ENCODE assay signal across 8 mouse cellular contexts in the genomic region with DNA sequence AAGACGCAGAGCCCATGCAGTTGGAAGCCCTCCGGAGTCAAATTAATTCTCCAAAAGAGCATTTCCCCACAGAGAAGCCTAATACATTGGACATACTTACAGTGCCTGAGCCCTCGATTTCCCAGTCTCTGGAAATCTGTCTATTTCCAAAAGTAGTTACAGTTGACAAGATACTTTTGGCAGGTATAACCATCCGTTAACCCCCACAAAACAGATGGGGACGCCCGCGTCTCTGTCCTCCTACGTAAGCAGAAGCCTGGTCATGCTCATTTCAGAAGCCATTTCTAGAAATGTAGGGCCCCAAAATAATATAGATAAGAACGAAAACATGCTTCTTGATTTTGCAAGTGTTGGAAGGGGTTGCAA. TPM values are rescaled to one million over a fixed set of nuclear protein-coding genes. Genes with fewer than 3 reads are reported as not detected.
DNase-seq lines count a peak whose midpoint lies in the region; ATAC-seq and TF ChIP-seq lines count a peak whose summit lies in the region.

No protein-coding gene starts in this region.

- no peak for ATAC-seq in embryonic facial prominence, embryonic 13.5 days (ENCODE audit: insufficient number of reproducible peaks, insufficient read depth, low FRiP score, low TSS enrichment, low read depth)
- ATAC-seq in intestine, postnatal 0 days: no peak
- ATAC-seq in midbrain, embryonic 12.5 days (ENCODE audit: low FRiP score, low read depth): no peak

- H3K9ac ChIP-seq in embryonic facial prominence, embryonic 13.5 days: peak overlapping the region; percentile 78
- H3K9ac ChIP-seq in intestine, postnatal 0 days (ENCODE audit: low read depth, low read length): peak overlapping the region; percentile 51; the same call in 1 of the 2 replicates
- H3K9ac ChIP-seq in midbrain, embryonic 12.5 days (replicated peaks): peak overlapping the region; percentile 69

- TF ChIP-seq CTCF in intestine, postnatal 0 days (IDR thresholded peaks at IDR 0.05; ENCODE audit: low read depth): no peak

- 40% methylated on average over 9 of the region's 9 CpGs for WGBS in embryonic facial prominence, embryonic 13.5 days
- WGBS in intestine, postnatal 0 days: 33% methylated on average over 9 of the region's 9 CpGs
- 34% methylated on average over 9 of the region's 9 CpGs for WGBS in midbrain, embryonic 12.5 days

- H3K4me1 ChIP-seq in embryonic facial prominence, embryonic 13.5 days: peaks cover 18% of the 10 kb centered on the region
- H3K4me1 ChIP-seq in intestine, postnatal 0 days (replicated peaks; ENCODE audit: control insufficient read depth, insufficient read depth, low read length): no peaks in the 10 kb centered on the region; the same call in 1 of the 2 replicates
- H3K4me1 ChIP-seq in midbrain, embryonic 12.5 days: peaks cover 18% of the 10 kb centered on the region

- no peak overlapping the region for H3K27ac ChIP-seq in embryonic facial prominence, embryonic 13.5 days
- H3K27ac ChIP-seq in intestine, postnatal 0 days (ENCODE audit: low read depth, low read length): no peak overlapping the region
- H3K27ac ChIP-seq in midbrain, embryonic 12.5 days (replicated peaks): no peak overlapping the region

- peak overlapping the region; percentile 86 for H3K4me2 ChIP-seq in embryonic facial prominence, embryonic 13.5 days
- peak overlapping the region; percentile 85 for H3K4me2 ChIP-seq in intestine, postnatal 0 days (replicated peaks; ENCODE audit: low read depth)
- peak overlapping the region; percentile 79 for H3K4me2 ChIP-seq in midbrain, embryonic 12.5 days (replicated peaks)

- peaks cover 24% of the 10 kb centered on the region for H3K36me3 ChIP-seq in embryonic facial prominence, embryonic 13.5 days
- peaks cover 16% of the 10 kb centered on the region for H3K36me3 ChIP-seq in intestine, postnatal 0 days (ENCODE audit: control insufficient read depth, insufficient read depth)
- peaks cover 25% of the 10 kb centered on the region for H3K36me3 ChIP-seq in midbrain, embryonic 12.5 days

- no peaks in the 10 kb centered on the region for H3K27me3 ChIP-seq in embryonic facial prominence, embryonic 13.5 days
- no peaks in the 10 kb centered on the region for H3K27me3 ChIP-seq in intestine, postnatal 0 days (replicated peaks; ENCODE audit: control insufficient read depth, insufficient read depth, low read length)
- H3K27me3 ChIP-seq in midbrain, embryonic 12.5 days: no peaks in the 10 kb centered on the region

- DNase-seq in layer of hippocampus, adult 11-12 months (ENCODE audit: low spot score): peak; percentile 65
- no peak for DNase-seq in layer of hippocampus, adult 9-10 months (ENCODE audit: low spot score)
- no peak for DNase-seq in cerebellum, adult 11 months
- no peak for DNase-seq in cerebellum, postnatal 36 days
- no peak for DNase-seq in yolk sac, embryonic 10.5 days (ENCODE audit: low spot score)

- no peaks in the 10 kb centered on the region for H3K9me3 ChIP-seq in embryonic facial prominence, embryonic 13.5 days
- no peaks in the 10 kb centered on the region for H3K9me3 ChIP-seq in intestine, postnatal 0 days (ENCODE audit: control insufficient read depth)
- no peaks in the 10 kb centered on the region for H3K9me3 ChIP-seq in midbrain, embryonic 12.5 days

- peak overlapping the region; percentile 69 for H3K4me3 ChIP-seq in embryonic facial prominence, embryonic 13.5 days
- peak overlapping the region; percentile 62 for H3K4me3 ChIP-seq in intestine, postnatal 0 days (ENCODE audit: low read depth, low read length)
- H3K4me3 ChIP-seq in midbrain, embryonic 12.5 days: peak overlapping the region; percentile 56

RNA-seq across cellular contexts. Expression of gene Oscp1, which starts 0.6 kb away (rescaled TPM):
- 19.2 and 22.2 TPM in 2 replicates for polyA plus RNA-seq in embryonic facial prominence, embryonic 13.5 days (2015; fragmentation: Nextera tagmentation; extraction: Ambion mirVana)
- 2.7 and 3.5 TPM in 2 replicates for polyA plus RNA-seq in intestine, postnatal 0 days (2015; fragmentation: Nextera tagmentation; extraction: Ambion mirVana)
- polyA plus RNA-seq in midbrain, embryonic 12.5 days (2016; fragmentation: Nextera tagmentation; extraction: Ambion mirVana): 31.6 and 31.8 TPM in 2 replicates

RNA-seq across cellular contexts. Expression of gene Mrps15, which starts 12.3 kb away (rescaled TPM):
- 154 and 162 TPM in 2 replicates for polyA plus RNA-seq in embryonic facial prominence, embryonic 13.5 days (2015; fragmentation: Nextera tagmentation; extraction: Ambion mirVana)
- 91.5 and 95.0 TPM in 2 replicates for polyA plus RNA-seq in intestine, postnatal 0 days (2015; fragmentation: Nextera tagmentation; extraction: Ambion mirVana)
- polyA plus RNA-seq in midbrain, embryonic 12.5 days (2016; fragmentation: Nextera tagmentation; extraction: Ambion mirVana): 129 and 136 TPM in 2 replicates

RNA-seq across cellular contexts. Expression of gene Csf3r, which starts 34.6 kb away (rescaled TPM):
- 0.62 and 0.69 TPM in 2 replicates for polyA plus RNA-seq in embryonic facial prominence, embryonic 13.5 days (2015; fragmentation: Nextera tagmentation; extraction: Ambion mirVana)
- polyA plus RNA-seq in intestine, postnatal 0 days (2015; fragmentation: Nextera tagmentation; extraction: Ambion mirVana): 0.26 and 0.40 TPM in 2 replicates
- polyA plus RNA-seq in midbrain, embryonic 12.5 days (2016; fragmentation: Nextera tagmentation; extraction: Ambion mirVana): 0.21 and 0.50 TPM in 2 replicates

RNA-seq across cellular contexts. Expression of gene Lsm10, which starts 37.4 kb away (rescaled TPM):
- 46.7 and 50.3 TPM in 2 replicates for polyA plus RNA-seq in embryonic facial prominence, embryonic 13.5 days (2015; fragmentation: Nextera tagmentation; extraction: Ambion mirVana)
- 49.0 and 50.4 TPM in 2 replicates for polyA plus RNA-seq in intestine, postnatal 0 days (2015; fragmentation: Nextera tagmentation; extraction: Ambion mirVana)
- 42.1 and 42.9 TPM in 2 replicates for polyA plus RNA-seq in midbrain, embryonic 12.5 days (2016; fragmentation: Nextera tagmentation; extraction: Ambion mirVana)

RNA-seq across cellular contexts. Expression of gene Stk40, which starts 44.8 kb away (rescaled TPM):
- polyA plus RNA-seq in embryonic facial prominence, embryonic 13.5 days (2015; fragmentation: Nextera tagmentation; extraction: Ambion mirVana): 34.9 and 36.6 TPM in 2 replicates
- polyA plus RNA-seq in intestine, postnatal 0 days (2015; fragmentation: Nextera tagmentation; extraction: Ambion mirVana): 14.5 and 14.6 TPM in 2 replicates
- 48.8 and 49.0 TPM in 2 replicates for polyA plus RNA-seq in midbrain, embryonic 12.5 days (2016; fragmentation: Nextera tagmentation; extraction: Ambion mirVana)
